Mouse (Mus musculus): Measurements from ENCODE around the gene Trmt61a. TPM values are rescaled to one million over a fixed set of nuclear protein-coding genes. Genes with fewer than 3 reads are reported as not detected.

Gene Trmt61a
- total RNA-seq, 2 experiments from 2014 or later = 16.7 to 18.0 TPM

- Histone ChIP-seq H3K4me3 (peak overlapping the region; percentile 33; the same call in 1 of the 2 replicates), H3K27ac (peak overlapping the region; percentile 90)
- peak; percentile 98 for TF ChIP-seq CTCF (conservative IDR thresholded peaks at IDR 0.05)
- DNase-seq (ENCODE audit: low spot score in 2 of 2) = peak; percentile 87 to 90
These were observed 54.2 kb downstream of the Trmt61a start for GRCm38 (mm10) chr12:111731822-111732807.

- no peak for TF ChIP-seq CTCF (conservative IDR thresholded peaks at IDR 0.05)
- H3K4me3 ChIP-seq = no peak overlapping the region
- peak overlapping the region; percentile 90 for H3K27ac ChIP-seq
- no peak for DNase-seq (ENCODE audit: low spot score in 2 of 2)
These were observed 55.0 kb downstream of the Trmt61a start for GRCm38 (mm10) chr12:111732921-111733320.

Other genes starting within 250 kb of the Trmt61a start
- under 1 TPM; 0.59 to 0.76 TPM for gene Tnfaip2, start 235.6 kb upstream of the Trmt61a start, total RNA-seq (2021)
- gene Gm266, start 192.3 kb upstream of the Trmt61a start, total RNA-seq (2021) = 1 to 10 TPM; 5.2 to 6.1 TPM
- gene Eif5, start 140.1 kb upstream of the Trmt61a start, total RNA-seq (2021) = 100 to 1,000 TPM; 253 to 260 TPM
- gene Mark3, start 103.6 kb upstream of the Trmt61a start, total RNA-seq (2021) = 100 to 1,000 TPM; 108 to 110 TPM
- gene Ckb, start 5.8 kb upstream of the Trmt61a start, total RNA-seq (2021) = 1,000 to 10,000 TPM; 1,228 to 1,237 TPM
- 10 to 100 TPM; 50.6 to 50.9 TPM for gene Bag5, start 35.2 kb downstream of the Trmt61a start, total RNA-seq (2021)
- gene Apopt1, start 35.2 kb downstream of the Trmt61a start, total RNA-seq (2021) = 10 to 100 TPM; 35.7 to 36.8 TPM
- gene Klc1, start 80.7 kb downstream of the Trmt61a start, total RNA-seq (2021) = 100 to 1,000 TPM; 654 to 684 TPM
- gene Xrcc3, start 135.8 kb downstream of the Trmt61a start, total RNA-seq (2021) = 1 to 10 TPM; 3.2 to 4.2 TPM
- 10 to 100 TPM; 20.0 to 20.6 TPM for gene Zfyve21, start 136.1 kb downstream of the Trmt61a start, total RNA-seq (2021)
- gene Ppp1r13b, start 230.0 kb downstream of the Trmt61a start, total RNA-seq (2021) = 100 to 1,000 TPM; 101 to 106 TPM

Measured in layer of hippocampus, adult 2 months (tissue).